Mouse (Mus musculus) small intestine, adult 2 months (tissue): ENCODE results near the gene Ide. TPM values are rescaled to one million over a fixed set of nuclear protein-coding genes. Genes with fewer than 3 reads are reported as not detected.

Experiments used
- H3K27ac ChIP-seq: fragments of 200-500 bp; 2 replicates; pipeline ENCODE4 v1.5.1; 2012; ENCODE audit warnings: low read depth, low read length, control low read depth, inconsistent platforms; ENCODE audit not compliant: insufficient read depth
- H3K27me3 ChIP-seq: fragments of 200-500 bp; 2 replicates; pipeline ENCODE4 v1.6.1; 2012; ENCODE audit warnings: mild to moderate bottlenecking, moderate library complexity, low read length, inconsistent platforms; ENCODE audit not compliant: control insufficient read depth, insufficient read depth
- H3K36me3 ChIP-seq: fragments of 200-500 bp; 2 replicates; pipeline ENCODE4 v1.6.1; 2012; ENCODE audit warnings: mild to moderate bottlenecking, low read length, control low read depth, inconsistent platforms; ENCODE audit not compliant: control insufficient read depth, insufficient read depth
- H3K4me1 ChIP-seq: fragments of 200-500 bp; 2 replicates; pipeline ENCODE4 v1.6.1; 2012; ENCODE audit warnings: low read length, inconsistent platforms, mixed read lengths; ENCODE audit not compliant: control insufficient read depth, insufficient read depth, insufficient read length
- H3K4me3 ChIP-seq: fragments of 200-500 bp; 2 replicates; pipeline ENCODE4 v1.5.1; 2012; ENCODE audit warnings: low read depth, mild to moderate bottlenecking, control low read depth, inconsistent platforms, low read length, moderate library complexity
- CTCF ChIP-seq: fragments of 200-500 bp; IDR thresholded peaks from 2 replicates; pipeline ENCODE4 v1.5.1; 2012; ENCODE audit warnings: low read depth, mild to moderate bottlenecking, control low read depth, inconsistent platforms, low read length, moderate library complexity, mixed read lengths; ENCODE audit not compliant: insufficient replicate concordance, insufficient read length; ENCODE audit errors: extremely low read depth
- POLR2A ChIP-seq: fragments of 200-500 bp; IDR thresholded peaks from 2 replicates; pipeline ENCODE4 v1.6.1; 2012; ENCODE audit warnings: low read depth, mild to moderate bottlenecking, control low read depth, inconsistent platforms, low read length, moderate library complexity
- WGBS: fragments of 180-500 bp; shearing (Covaris S2); methylation state at CpG from one replicate; pipeline ENCODE4 v1.1.7; 2018; 5-methylcytosine and 5-hydroxymethylcytosine counted together
- polyA plus RNA-seq: library from polyadenylated mRNA; depleted of rRNA; stranded (reverse); fragments of >200 nt; gene quantifications from 2 replicates; pipeline ENCODE4 v1.2.3, GENCODE M21; 2012

Gene Ide
- polyA plus RNA-seq, 1 experiment: 6.8 TPM

DNA sequence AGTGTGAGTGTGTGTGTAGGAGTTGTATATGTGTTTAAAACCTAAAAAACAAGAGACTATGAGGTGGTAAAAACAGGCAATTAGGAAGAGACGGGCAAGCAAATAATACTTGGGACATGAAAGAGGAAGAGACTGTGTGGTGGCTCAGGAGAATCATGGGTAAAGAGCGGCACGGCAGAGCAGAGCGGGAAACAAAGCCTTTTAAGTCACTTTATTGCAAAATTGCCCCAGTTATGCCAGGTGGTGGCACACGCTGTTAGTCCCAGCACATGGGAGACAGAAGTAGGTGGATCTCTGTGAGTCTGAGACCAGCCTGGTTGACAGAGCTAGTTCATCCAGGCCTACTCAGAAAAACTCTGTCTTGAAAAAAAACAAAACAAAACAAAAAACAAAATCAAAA, 32.7 kb upstream of the Ide start:
- H3K27ac ChIP-seq: no peak overlapping the region
- no peaks in the 10 kb centered on the region for H3K4me1 ChIP-seq
- no peaks in the 10 kb centered on the region for H3K36me3 ChIP-seq
- H3K4me3 ChIP-seq: no peak overlapping the region
- WGBS: 33% methylated on average over 5 of the region's 5 CpGs
- H3K27me3 ChIP-seq: no peaks in the 10 kb centered on the region
- TF ChIP-seq CTCF: no peak
- no peak for TF ChIP-seq POLR2A

GRCm38 (mm10) chr19:37369921-37370320, 32.3 kb upstream of the Ide start:
- no peaks in the 10 kb centered on the region for H3K36me3 ChIP-seq
- TF ChIP-seq POLR2A (no peak), CTCF (no peak)
- no peak overlapping the region for H3K27ac ChIP-seq
- 65% methylated on average over 4 of the region's 4 CpGs for WGBS
- no peak overlapping the region for H3K4me3 ChIP-seq
- H3K4me1 ChIP-seq: no peaks in the 10 kb centered on the region
- H3K27me3 ChIP-seq: no peaks in the 10 kb centered on the region

GRCm38 (mm10) chr19:37368990-37369389, 31.3 kb upstream of the Ide start:
- H3K27me3 ChIP-seq: no peaks in the 10 kb centered on the region
- no peak overlapping the region for H3K4me3 ChIP-seq
- no peaks in the 10 kb centered on the region for H3K36me3 ChIP-seq
- H3K4me1 ChIP-seq: no peaks in the 10 kb centered on the region
- no peak for TF ChIP-seq CTCF
- no peak for TF ChIP-seq POLR2A
- no peak overlapping the region for H3K27ac ChIP-seq
- WGBS: 84% methylated on average over 1 of the region's 1 CpGs

DNA sequence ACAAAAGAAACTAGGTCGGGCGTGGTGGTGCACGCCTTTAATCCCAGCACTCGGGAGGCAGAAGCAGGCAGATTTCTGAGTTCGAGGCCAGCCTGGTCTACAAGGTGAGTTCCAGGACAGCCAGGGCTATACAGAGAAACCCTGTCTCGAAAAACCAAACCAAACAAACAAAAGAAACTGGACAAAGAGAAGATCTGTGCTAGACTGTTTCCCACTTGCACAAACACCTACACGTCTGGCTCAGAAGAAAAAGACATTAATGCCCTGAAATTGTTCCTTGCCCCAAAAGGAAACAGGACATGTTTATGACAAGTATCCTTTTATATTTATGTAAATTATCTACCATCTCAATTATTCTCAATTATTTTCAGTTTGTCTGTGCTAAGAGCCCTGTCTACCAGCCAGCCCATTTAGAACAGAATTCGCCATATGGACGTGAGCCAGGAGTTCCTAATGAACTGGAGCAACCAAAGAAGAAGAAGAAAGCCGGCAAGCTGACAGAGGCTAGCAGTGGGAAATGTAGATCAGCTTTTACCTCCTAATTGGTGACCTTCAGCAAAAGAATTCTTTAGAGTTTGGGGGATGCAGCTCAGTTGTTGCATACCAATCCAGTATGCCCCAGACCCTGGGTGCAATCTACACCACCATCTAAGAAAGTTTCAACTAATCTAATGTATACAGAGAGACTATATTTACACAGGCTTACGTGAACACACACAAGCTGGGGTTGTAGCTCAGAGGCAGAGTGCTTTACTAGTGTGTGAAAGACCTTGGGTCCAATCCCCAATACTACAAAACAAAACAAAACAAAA, 25.7 kb upstream of the Ide start:
- Histone ChIP-seq H3K27me3 (no peaks in the 10 kb centered on the region), H3K36me3 (no peaks in the 10 kb centered on the region), H3K4me3 (no peak overlapping the region), H3K4me1 (no peaks in the 10 kb centered on the region), H3K27ac (no peak overlapping the region)
- 75% methylated on average over 11 of the region's 11 CpGs for WGBS
- TF ChIP-seq CTCF (no peak), POLR2A (no peak)

- H3K4me1 ChIP-seq: no peaks in the 10 kb centered on the region
- TF ChIP-seq CTCF: no peak
- TF ChIP-seq POLR2A: no peak
- no peak overlapping the region for H3K27ac ChIP-seq
- no peak overlapping the region for H3K4me3 ChIP-seq
- no peaks in the 10 kb centered on the region for H3K27me3 ChIP-seq
- 75% methylated on average over 5 of the region's 5 CpGs for WGBS
- H3K36me3 ChIP-seq: no peaks in the 10 kb centered on the region
Observed at GRCm38 (mm10) chr19:37362545-37362944, 24.9 kb upstream of the Ide start.

- H3K27ac ChIP-seq: no peak overlapping the region
- no peaks in the 10 kb centered on the region for H3K4me1 ChIP-seq
- TF ChIP-seq CTCF (no peak), POLR2A (no peak)
- WGBS: 35% methylated on average over 5 of the region's 5 CpGs
- no peaks in the 10 kb centered on the region for H3K27me3 ChIP-seq
- no peaks in the 10 kb centered on the region for H3K36me3 ChIP-seq
- no peak overlapping the region for H3K4me3 ChIP-seq
Observed at GRCm38 (mm10) chr19:37360044-37360443, 22.4 kb upstream of the Ide start.

- Histone ChIP-seq H3K27me3 (no peaks in the 10 kb centered on the region), H3K4me1 (peaks cover 4% of the 10 kb centered on the region), H3K36me3 (0 out of 2 replicates have a peak, but pooled peaks cover 2% of the 10 kb centered on the region), H3K27ac (no peak overlapping the region), H3K4me3 (no peak overlapping the region)
- 90% methylated on average over 6 of the region's 6 CpGs for WGBS
- TF ChIP-seq CTCF: no peak
- no peak for TF ChIP-seq POLR2A
Observed at GRCm38 (mm10) chr19:37353331-37353730, 15.7 kb upstream of the Ide start.
